Mouse (Mus musculus): ENCODE data around the gene Dhtkd1.

- TF ChIP-seq CTCF (IDR thresholded peaks at IDR 0.05; ENCODE audit: borderline replicate concordance, extremely low read depth, insufficient read depth, insufficient read length), result no peak
- no peak for TF ChIP-seq POLR2A (IDR thresholded peaks at IDR 0.05; ENCODE audit: borderline replicate concordance, extremely low read depth, insufficient read depth, insufficient read length, poor library complexity, severe bottlenecking)
Observed at GRCm38 (mm10) chr2:5939911-5940310, 2.7 kb downstream of the Dhtkd1 start.
